Mouse (Mus musculus) forebrain, embryonic 10.5 days (tissue): Measurements from ENCODE around the gene Rab3c. TPM values are rescaled to one million over a fixed set of nuclear protein-coding genes. Genes with fewer than 3 reads are reported as not detected.

ENCODE experiments used
- DNase-seq: peaks from one replicate; pipeline ENCODE4 v3.0.0-alpha.2; 2017; ENCODE audit warnings: low spot score; ENCODE audit errors: extremely low spot score
- H3K27ac ChIP-seq: fragments of 300-500 bp; sonication (generic); 2 replicates; pipeline ENCODE4 v1.5.1; 2016; ENCODE audit warnings: mild to moderate bottlenecking
- H3K27me3 ChIP-seq: fragments of 300-500 bp; sonication (generic); 2 replicates; pipeline ENCODE4 v1.6.1; 2016; ENCODE audit warnings: mild to moderate bottlenecking; ENCODE audit not compliant: poor library complexity, severe bottlenecking
- H3K36me3 ChIP-seq: fragments of 300-500 bp; sonication (generic); replicated peaks from 2 replicates; pipeline ENCODE4 v1.6.1; 2016; ENCODE audit warnings: mild to moderate bottlenecking, moderate library complexity
- H3K4me1 ChIP-seq: fragments of 300-500 bp; sonication (generic); 2 replicates; pipeline ENCODE4 v1.6.1; 2016
- H3K4me3 ChIP-seq: fragments of 300-500 bp; sonication (generic); 2 replicates; pipeline ENCODE4 v1.5.1; 2016; ENCODE audit warnings: mild to moderate bottlenecking, moderate library complexity
- H3K9me3 ChIP-seq: fragments of 300-500 bp; sonication (generic); 2 replicates; pipeline ENCODE4 v1.6.1; 2016; ENCODE audit warnings: mild to moderate bottlenecking, moderate library complexity
- WGBS: fragments of 180-500 bp; shearing (Covaris S2); methylation state at CpG from one replicate; pipeline ENCODE4 v1.1.7; 2016; 5-methylcytosine and 5-hydroxymethylcytosine counted together
- polyA plus RNA-seq: library from polyadenylated mRNA; unstranded; fragments of >200 nt; fragmentation: Nextera tagmentation; extraction: Ambion mirVana; gene quantifications from 2 replicates; pipeline ENCODE4 v1.2.1, GENCODE M21; 2016

The Rab3c gene
- polyA plus RNA-seq, 1 experiment from 2014 or later = 3.9 TPM

GRCm38 (mm10) chr13:110238970-110239369, 41.8 kb downstream of the Rab3c start:
- Histone ChIP-seq H3K9me3 (no peaks in the 10 kb centered on the region), H3K27me3 (no peaks in the 10 kb centered on the region), H3K27ac (no peak overlapping the region), H3K4me1 (peaks cover 9% of the 10 kb centered on the region), H3K4me3 (no peak overlapping the region), H3K36me3 (no peaks in the 10 kb centered on the region)
- 72% methylated on average over 3 of the region's 3 CpGs for WGBS
- no peak for DNase-seq

- DNase-seq = no peak
- H3K27ac ChIP-seq = no peak overlapping the region
- WGBS = 58% methylated on average over 10 of the region's 10 CpGs
Measured at GRCm38 (mm10) chr13:110237209-110237935, 43.4 kb downstream of the Rab3c start.

GRCm38 (mm10) chr13:110233364-110233763, 47.4 kb downstream of the Rab3c start:
- H3K27me3 ChIP-seq = no peaks in the 10 kb centered on the region
- H3K27ac ChIP-seq = no peak overlapping the region
- peaks cover 9% of the 10 kb centered on the region for H3K4me1 ChIP-seq
- H3K4me3 ChIP-seq = no peak overlapping the region
- no peaks in the 10 kb centered on the region for H3K36me3 ChIP-seq
- DNase-seq = no peak
- H3K9me3 ChIP-seq = no peaks in the 10 kb centered on the region
- 90% methylated on average over 5 of the region's 5 CpGs for WGBS

More at GRCm38 (mm10) chr13:110237209-110237935, 43.4 kb downstream of the Rab3c start:
- no peaks in the 10 kb centered on the region for H3K36me3 ChIP-seq
- no peak overlapping the region for H3K4me3 ChIP-seq
- H3K27me3 ChIP-seq = no peaks in the 10 kb centered on the region
- no peaks in the 10 kb centered on the region for H3K9me3 ChIP-seq
- peaks cover 9% of the 10 kb centered on the region for H3K4me1 ChIP-seq

- Histone ChIP-seq H3K27me3 (no peaks in the 10 kb centered on the region), H3K27ac (no peak overlapping the region), H3K9me3 (no peaks in the 10 kb centered on the region), H3K4me1 (no peaks in the 10 kb centered on the region), H3K36me3 (no peaks in the 10 kb centered on the region), H3K4me3 (no peak overlapping the region)
- WGBS = 93% methylated on average over 5 of the region's 5 CpGs
- no peak for DNase-seq
Measured at GRCm38 (mm10) chr13:110231086-110231688, 49.6 kb downstream of the Rab3c start.

- no peak overlapping the region for H3K27ac ChIP-seq
- WGBS = 95% methylated on average over 4 of the region's 4 CpGs
- H3K4me3 ChIP-seq = no peak overlapping the region
- H3K27me3 ChIP-seq = no peaks in the 10 kb centered on the region
- no peaks in the 10 kb centered on the region for H3K36me3 ChIP-seq
- no peaks in the 10 kb centered on the region for H3K4me1 ChIP-seq
- no peaks in the 10 kb centered on the region for H3K9me3 ChIP-seq
- no peak for DNase-seq
Measured at GRCm38 (mm10) chr13:110230046-110230445, 50.8 kb downstream of the Rab3c start.

GRCm38 (mm10) chr13:110219195-110219594, 61.6 kb downstream of the Rab3c start:
- H3K27ac ChIP-seq = no peak overlapping the region
- no peak for DNase-seq
- H3K36me3 ChIP-seq = no peaks in the 10 kb centered on the region
- no peaks in the 10 kb centered on the region for H3K27me3 ChIP-seq
- 0 out of 2 replicates have a peak, but pooled peaks cover 3% of the 10 kb centered on the region for H3K4me1 ChIP-seq
- H3K9me3 ChIP-seq = no peaks in the 10 kb centered on the region
- no peak overlapping the region for H3K4me3 ChIP-seq
- 82% methylated on average over 7 of the region's 7 CpGs for WGBS

- no peak overlapping the region for H3K27ac ChIP-seq
- no peak overlapping the region for H3K4me3 ChIP-seq
- no peak for DNase-seq
- H3K27me3 ChIP-seq = no peaks in the 10 kb centered on the region
- 0 out of 2 replicates have a peak, but pooled peaks cover 3% of the 10 kb centered on the region for H3K4me1 ChIP-seq
- WGBS = 89% methylated on average over 4 of the region's 4 CpGs
- no peaks in the 10 kb centered on the region for H3K9me3 ChIP-seq
- no peaks in the 10 kb centered on the region for H3K36me3 ChIP-seq
Measured at GRCm38 (mm10) chr13:110218497-110218896, 62.3 kb downstream of the Rab3c start.

GRCm38 (mm10) chr13:110211526-110212075, 69.2 kb downstream of the Rab3c start:
- Histone ChIP-seq H3K36me3 (no peaks in the 10 kb centered on the region), H3K27ac (no peak overlapping the region), H3K4me3 (no peak overlapping the region), H3K4me1 (no peaks in the 10 kb centered on the region), H3K9me3 (no peaks in the 10 kb centered on the region), H3K27me3 (no peaks in the 10 kb centered on the region)
- no peak for DNase-seq
- whole genome bisulfite sequencing = 92% methylated on average over 8 of the region's 8 CpGs

GRCm38 (mm10) chr13:110198906-110199305, 81.9 kb downstream of the Rab3c start:
- Histone ChIP-seq H3K9me3 (no peaks in the 10 kb centered on the region), H3K27me3 (no peaks in the 10 kb centered on the region), H3K4me3 (no peak overlapping the region), H3K27ac (no peak overlapping the region), H3K36me3 (no peaks in the 10 kb centered on the region), H3K4me1 (no peaks in the 10 kb centered on the region)
- 90% methylated on average over 5 of the region's 5 CpGs for WGBS
- no peak for DNase-seq

GRCm38 (mm10) chr13:110190039-110190438, 90.8 kb downstream of the Rab3c start:
- Histone ChIP-seq H3K9me3 (no peaks in the 10 kb centered on the region), H3K4me3 (no peak overlapping the region), H3K27me3 (no peaks in the 10 kb centered on the region), H3K4me1 (no peaks in the 10 kb centered on the region), H3K36me3 (no peaks in the 10 kb centered on the region), H3K27ac (no peak overlapping the region)
- no peak for DNase-seq
- 37% methylated on average over 1 of the region's 1 CpGs for WGBS

- H3K36me3 ChIP-seq = no peaks in the 10 kb centered on the region
- 88% methylated on average over 4 of the region's 4 CpGs for WGBS
- no peak for DNase-seq
Measured at GRCm38 (mm10) chr13:110184963-110185685, 95.7 kb downstream of the Rab3c start.

GRCm38 (mm10) chr13:110175651-110176050, 105.1 kb downstream of the Rab3c start:
- Histone ChIP-seq H3K4me3 (no peak overlapping the region), H3K4me1 (no peaks in the 10 kb centered on the region; the same call in 1 of the 2 replicates), H3K9me3 (no peaks in the 10 kb centered on the region), H3K27ac (no peak overlapping the region), H3K27me3 (no peaks in the 10 kb centered on the region), H3K36me3 (no peaks in the 10 kb centered on the region)
- WGBS = 87% methylated on average over 6 of the region's 6 CpGs
- no peak for DNase-seq

More at GRCm38 (mm10) chr13:110184963-110185685, 95.7 kb downstream of the Rab3c start:
- no peaks in the 10 kb centered on the region for H3K9me3 ChIP-seq
- H3K4me1 ChIP-seq = no peaks in the 10 kb centered on the region
- no peaks in the 10 kb centered on the region for H3K27me3 ChIP-seq
- no peak overlapping the region for H3K4me3 ChIP-seq
- H3K27ac ChIP-seq = no peak overlapping the region
